Mouse (Mus musculus): Measurements from ENCODE around the gene Ccdc65. TPM values are rescaled to one million over a fixed set of nuclear protein-coding genes. Genes with fewer than 3 reads are reported as not detected.

The Ccdc65 gene
- polyA plus RNA-seq, 1 experiment from 2014 or later, result 2.2 TPM

GRCm38 (mm10) chr15:98676940-98677728 is 30.9 kb upstream of the Ccdc65 start, which contains the start of gene Rnd1:
Gene Rnd1 (minus strand): TSS chr15:98677461.
- Histone ChIP-seq H3K4me2 (peak within 1 kb of the TSS; percentile 98), H3K27ac (replicated peaks) (no peak within 1 kb of the TSS; the same call in 1 of the 2 replicates), H3K9ac (peak within 1 kb of the TSS; percentile 74), H3K4me1 (replicated peaks) (peaks cover 49% of the 10 kb centered on the region), H3K36me3 (no peaks in the 10 kb centered on the region), H3K4me3 (peak within 1 kb of the TSS; percentile 53), H3K27me3 (peaks cover 5% of the 10 kb centered on the region; the same call in 1 of the 2 replicates), H3K9me3 (no peaks in the 10 kb centered on the region)
- peak; percentile 94 for ATAC-seq (ENCODE audit: low read depth)
- WGBS, result under 1% methylated on average over 37 of the region's 37 CpGs

DNA sequence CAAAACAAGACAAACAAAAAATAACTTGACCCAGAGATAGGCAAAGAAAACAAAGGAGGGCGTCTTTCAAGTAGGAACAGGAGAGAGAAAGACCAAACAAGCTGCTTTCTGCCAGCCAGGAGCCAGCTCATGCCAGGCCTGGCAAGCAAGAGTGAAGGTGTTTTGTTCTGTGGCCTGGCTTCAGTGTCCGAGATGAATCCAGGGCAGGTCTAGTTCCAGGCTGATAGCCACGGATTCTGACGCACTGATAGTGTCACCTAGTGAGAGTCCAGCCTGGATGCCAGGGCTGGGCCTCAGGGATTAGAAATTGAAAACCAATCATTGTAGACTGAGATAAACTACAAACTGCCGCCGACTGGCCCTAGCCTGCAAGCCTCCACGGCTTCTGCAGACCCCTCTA is 30.0 kb upstream of the Ccdc65 start:
- Histone ChIP-seq H3K4me1 (replicated peaks) (peaks cover 44% of the 10 kb centered on the region), H3K27me3 (peaks cover 5% of the 10 kb centered on the region; the same call in 1 of the 2 replicates), H3K4me2 (peak overlapping the region; percentile 98; the same call in 1 of the 2 replicates), H3K36me3 (no peaks in the 10 kb centered on the region), H3K27ac (replicated peaks) (no peak overlapping the region), H3K9me3 (no peaks in the 10 kb centered on the region), H3K9ac (no peak overlapping the region), H3K4me3 (no peak overlapping the region)
- WGBS, result 71% methylated on average over 7 of the region's 7 CpGs
- no peak for ATAC-seq (ENCODE audit: low read depth)

DNA sequence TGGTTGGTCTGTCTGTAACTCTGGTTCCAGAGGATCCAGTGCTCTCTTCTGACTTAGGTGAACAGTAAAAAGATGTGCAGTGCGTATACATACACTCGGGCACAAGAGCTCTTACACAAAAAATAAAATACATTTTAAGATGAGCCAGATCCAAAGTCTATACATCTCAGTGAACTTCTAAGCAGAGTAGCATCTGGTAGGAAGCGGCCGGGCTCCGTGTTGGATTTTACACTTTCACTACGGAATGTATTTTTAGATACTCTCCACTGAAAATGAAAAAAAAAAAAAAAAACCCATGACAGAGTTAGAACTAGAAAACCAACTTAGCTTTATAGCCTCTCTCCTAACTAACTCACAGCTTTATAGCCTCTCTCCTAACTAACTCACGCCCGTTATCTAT is 27.3 kb upstream of the Ccdc65 start:
- no peak overlapping the region for H3K27ac ChIP-seq (replicated peaks)
- no peak for ATAC-seq (ENCODE audit: low read depth)
- H3K4me3 ChIP-seq, result no peak overlapping the region
- H3K9ac ChIP-seq, result no peak overlapping the region
- H3K27me3 ChIP-seq, result peaks cover 5% of the 10 kb centered on the region; the same call in 1 of the 2 replicates
- 88% methylated on average over 8 of the region's 8 CpGs for WGBS
- H3K4me1 ChIP-seq (replicated peaks), result peaks cover 21% of the 10 kb centered on the region
- H3K9me3 ChIP-seq, result no peaks in the 10 kb centered on the region
- no peaks in the 10 kb centered on the region for H3K36me3 ChIP-seq
- no peak overlapping the region for H3K4me2 ChIP-seq

GRCm38 (mm10) chr15:98681633-98682032 is 26.4 kb upstream of the Ccdc65 start:
- no peaks in the 10 kb centered on the region for H3K9me3 ChIP-seq
- no peak overlapping the region for H3K4me3 ChIP-seq
- H3K27me3 ChIP-seq, result peaks cover 5% of the 10 kb centered on the region; the same call in 1 of the 2 replicates
- ATAC-seq (ENCODE audit: low read depth), result no peak
- 89% methylated on average over 7 of the region's 7 CpGs for WGBS
- H3K27ac ChIP-seq (replicated peaks), result no peak overlapping the region
- no peak overlapping the region for H3K4me2 ChIP-seq
- H3K4me1 ChIP-seq (replicated peaks), result peaks cover 11% of the 10 kb centered on the region
- H3K36me3 ChIP-seq, result no peaks in the 10 kb centered on the region
- no peak overlapping the region for H3K9ac ChIP-seq

- Histone ChIP-seq H3K4me1 (replicated peaks) (no peaks in the 10 kb centered on the region), H3K27ac (replicated peaks) (no peak overlapping the region), H3K36me3 (no peaks in the 10 kb centered on the region), H3K4me3 (no peak overlapping the region), H3K9me3 (no peaks in the 10 kb centered on the region), H3K4me2 (no peak overlapping the region), H3K27me3 (peaks cover 5% of the 10 kb centered on the region; the same call in 1 of the 2 replicates), H3K9ac (no peak overlapping the region)
- no peak for ATAC-seq (ENCODE audit: low read depth)
- WGBS, result 73% methylated on average over 10 of the region's 10 CpGs
Measured at GRCm38 (mm10) chr15:98683177-98683576, 24.8 kb upstream of the Ccdc65 start.

GRCm38 (mm10) chr15:98683746-98684145 is 24.3 kb upstream of the Ccdc65 start:
- H3K27me3 ChIP-seq, result peaks cover 4% of the 10 kb centered on the region; the same call in 1 of the 2 replicates
- H3K9ac ChIP-seq, result no peak overlapping the region
- WGBS, result 90% methylated on average over 1 of the region's 1 CpGs
- no peaks in the 10 kb centered on the region for H3K9me3 ChIP-seq
- no peak overlapping the region for H3K4me3 ChIP-seq
- H3K36me3 ChIP-seq, result no peaks in the 10 kb centered on the region
- no peak for ATAC-seq (ENCODE audit: low read depth)
- no peak overlapping the region for H3K27ac ChIP-seq (replicated peaks)
- no peaks in the 10 kb centered on the region for H3K4me1 ChIP-seq (replicated peaks)
- no peak overlapping the region for H3K4me2 ChIP-seq

DNA sequence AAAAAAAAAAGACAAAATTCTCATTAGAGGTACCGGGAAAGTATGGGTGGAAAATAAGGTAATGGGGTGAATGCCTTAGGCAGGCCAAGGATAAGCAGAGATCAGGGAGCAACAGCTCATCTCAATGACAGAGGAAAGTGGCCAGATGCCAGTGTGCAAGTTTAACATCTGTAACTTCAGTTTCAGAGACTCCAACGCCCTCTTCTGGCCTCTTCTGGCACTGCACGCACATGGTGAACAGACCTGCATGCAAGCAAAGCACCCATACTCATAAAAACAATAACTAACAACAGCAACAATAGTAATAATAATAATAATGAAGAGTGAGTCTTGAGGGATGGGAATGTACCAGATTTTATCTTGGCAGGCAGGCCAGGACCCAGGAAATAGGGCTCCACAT is 22.1 kb upstream of the Ccdc65 start:
- ATAC-seq (ENCODE audit: low read depth), result no peak
- H3K9me3 ChIP-seq, result no peaks in the 10 kb centered on the region
- 75% methylated on average over 3 of the region's 3 CpGs for WGBS

GRCm38 (mm10) chr15:98689682-98690081 is 18.3 kb upstream of the Ccdc65 start:
- no peaks in the 10 kb centered on the region for H3K36me3 ChIP-seq
- 86% methylated on average over 2 of the region's 2 CpGs for WGBS
- peaks cover 16% of the 10 kb centered on the region for H3K4me1 ChIP-seq (replicated peaks)
- H3K27me3 ChIP-seq, result no peaks in the 10 kb centered on the region
- no peaks in the 10 kb centered on the region for H3K9me3 ChIP-seq
- ATAC-seq (ENCODE audit: low read depth), result no peak
- no peak overlapping the region for H3K4me2 ChIP-seq
- H3K27ac ChIP-seq (replicated peaks), result no peak overlapping the region
- H3K4me3 ChIP-seq, result no peak overlapping the region
- H3K9ac ChIP-seq, result no peak overlapping the region

More for the DNA sequence above, 22.1 kb upstream of the Ccdc65 start:
- no peaks in the 10 kb centered on the region for H3K27me3 ChIP-seq
- no peaks in the 10 kb centered on the region for H3K36me3 ChIP-seq
- peaks cover 3% of the 10 kb centered on the region for H3K4me1 ChIP-seq (replicated peaks)
- no peak overlapping the region for H3K9ac ChIP-seq
- no peak overlapping the region for H3K4me2 ChIP-seq
- H3K27ac ChIP-seq (replicated peaks), result no peak overlapping the region
- no peak overlapping the region for H3K4me3 ChIP-seq

- Histone ChIP-seq H3K9ac (no peak overlapping the region), H3K27ac (replicated peaks) (no peak overlapping the region), H3K27me3 (0 out of 2 replicates have a peak, but pooled peaks cover 3% of the 10 kb centered on the region), H3K4me3 (no peak overlapping the region), H3K4me2 (peak overlapping the region; percentile 9; the same call in 1 of the 2 replicates), H3K4me1 (replicated peaks) (peaks cover 16% of the 10 kb centered on the region), H3K36me3 (no peaks in the 10 kb centered on the region), H3K9me3 (no peaks in the 10 kb centered on the region)
- ATAC-seq (ENCODE audit: low read depth), result peak; percentile 65
- WGBS, result 9% methylated on average over 7 of the region's 7 CpGs
Measured at GRCm38 (mm10) chr15:98691486-98692147, 16.4 kb upstream of the Ccdc65 start.

GRCm38 (mm10) chr15:98692171-98692715 is 15.8 kb upstream of the Ccdc65 start:
- Histone ChIP-seq H3K9ac (no peak overlapping the region), H3K27me3 (0 out of 2 replicates have a peak, but pooled peaks cover 3% of the 10 kb centered on the region), H3K9me3 (no peaks in the 10 kb centered on the region), H3K4me3 (no peak overlapping the region), H3K27ac (replicated peaks) (no peak overlapping the region), H3K4me1 (replicated peaks) (peaks cover 16% of the 10 kb centered on the region), H3K4me2 (no peak overlapping the region), H3K36me3 (no peaks in the 10 kb centered on the region)
- WGBS, result 54% methylated on average over 11 of the region's 11 CpGs
- no peak for ATAC-seq (ENCODE audit: low read depth)

GRCm38 (mm10) chr15:98695726-98696125 is 12.3 kb upstream of the Ccdc65 start:
- H3K27me3 ChIP-seq, result peaks cover 14% of the 10 kb centered on the region
- no peaks in the 10 kb centered on the region for H3K36me3 ChIP-seq
- no peak overlapping the region for H3K27ac ChIP-seq (replicated peaks)
- ATAC-seq (ENCODE audit: low read depth), result no peak
- peaks cover 26% of the 10 kb centered on the region for H3K4me1 ChIP-seq (replicated peaks)
- H3K4me2 ChIP-seq, result no peak overlapping the region
- H3K9ac ChIP-seq, result no peak overlapping the region
- no peak overlapping the region for H3K4me3 ChIP-seq
- WGBS, result 33% methylated on average over 9 of the region's 9 CpGs
- no peaks in the 10 kb centered on the region for H3K9me3 ChIP-seq

GRCm38 (mm10) chr15:98696216-98696615 is 11.8 kb upstream of the Ccdc65 start:
- Histone ChIP-seq H3K4me2 (no peak overlapping the region), H3K9ac (no peak overlapping the region), H3K4me3 (no peak overlapping the region), H3K27me3 (peaks cover 19% of the 10 kb centered on the region), H3K36me3 (no peaks in the 10 kb centered on the region), H3K9me3 (no peaks in the 10 kb centered on the region), H3K4me1 (replicated peaks) (peaks cover 22% of the 10 kb centered on the region), H3K27ac (replicated peaks) (no peak overlapping the region)
- WGBS, result 43% methylated on average over 8 of the region's 8 CpGs
- no peak for ATAC-seq (ENCODE audit: low read depth)
